Mouse (Mus musculus) megakaryocyte, embryonic 14.5 days (primary cell): ENCODE results near the gene Tmem97.

Source experiments
- FLI1 ChIP-seq: IDR thresholded peaks from 2 replicates; pipeline ENCODE4 v1.6.1; 2012; ENCODE audit warnings: low read length, inconsistent platforms, mixed read lengths
- GATA1 ChIP-seq: IDR thresholded peaks from 3 replicates; pipeline ENCODE4 v1.6.1; 2012; ENCODE audit warnings: mixed read lengths, low read length, inconsistent platforms, borderline replicate concordance

GRCm38 (mm10) chr11:78574536-78574935 lies 24.0 kb upstream of the Tmem97 start:
- TF ChIP-seq GATA1 (no peak), FLI1 (no peak)
